Mouse (Mus musculus): ENCODE data around the gene Arl15. TPM values are rescaled to one million over a fixed set of nuclear protein-coding genes. Genes with fewer than 3 reads are reported as not detected.

Arl15 gene
- polyA plus RNA-seq, 1 experiment from 2014 or later = 7.9 TPM

DNA sequence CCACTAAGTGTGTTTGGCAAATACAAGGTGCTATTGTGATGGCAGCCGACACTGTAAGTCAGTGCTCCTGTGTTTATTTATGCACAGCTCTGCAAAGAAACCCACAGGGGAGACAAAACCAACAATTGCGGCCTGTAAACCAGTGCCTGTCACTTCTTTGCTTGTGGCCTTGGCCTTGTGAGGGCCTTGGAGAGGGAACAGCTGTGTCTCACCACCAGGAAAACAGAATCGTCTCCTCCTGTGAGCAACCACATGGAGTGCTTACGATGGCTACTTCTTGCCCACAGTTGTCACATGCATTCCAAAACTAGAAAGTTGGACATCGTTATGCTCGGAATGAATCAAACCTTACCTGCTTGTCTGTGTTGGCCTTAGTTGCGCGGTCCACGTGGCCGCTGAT, 52.1 kb downstream of the Arl15 start:
- no peak overlapping the region for H3K9ac ChIP-seq (ENCODE audit: low read length)
- H3K27ac ChIP-seq (ENCODE audit: low read length) = no peak overlapping the region
- H3K4me1 ChIP-seq (ENCODE audit: control insufficient read depth, insufficient read depth, low read length) = no peaks in the 10 kb centered on the region
- no peaks in the 10 kb centered on the region for H3K36me3 ChIP-seq (ENCODE audit: control insufficient read depth, insufficient read depth, low read length)
- no peaks in the 10 kb centered on the region for H3K27me3 ChIP-seq (ENCODE audit: control insufficient read depth, insufficient read depth, low read length)
- no peaks in the 10 kb centered on the region for H3K9me3 ChIP-seq (replicated peaks; ENCODE audit: control insufficient read depth, low read length)
- ATAC-seq (ENCODE audit: insufficient read depth, low FRiP score) = no peak
- H3K4me3 ChIP-seq (replicated peaks; ENCODE audit: low read length) = no peak overlapping the region
- H3K4me2 ChIP-seq (ENCODE audit: low read depth, low read length) = no peak overlapping the region
- 65% methylated on average over 10 of the region's 10 CpGs for WGBS

DNA sequence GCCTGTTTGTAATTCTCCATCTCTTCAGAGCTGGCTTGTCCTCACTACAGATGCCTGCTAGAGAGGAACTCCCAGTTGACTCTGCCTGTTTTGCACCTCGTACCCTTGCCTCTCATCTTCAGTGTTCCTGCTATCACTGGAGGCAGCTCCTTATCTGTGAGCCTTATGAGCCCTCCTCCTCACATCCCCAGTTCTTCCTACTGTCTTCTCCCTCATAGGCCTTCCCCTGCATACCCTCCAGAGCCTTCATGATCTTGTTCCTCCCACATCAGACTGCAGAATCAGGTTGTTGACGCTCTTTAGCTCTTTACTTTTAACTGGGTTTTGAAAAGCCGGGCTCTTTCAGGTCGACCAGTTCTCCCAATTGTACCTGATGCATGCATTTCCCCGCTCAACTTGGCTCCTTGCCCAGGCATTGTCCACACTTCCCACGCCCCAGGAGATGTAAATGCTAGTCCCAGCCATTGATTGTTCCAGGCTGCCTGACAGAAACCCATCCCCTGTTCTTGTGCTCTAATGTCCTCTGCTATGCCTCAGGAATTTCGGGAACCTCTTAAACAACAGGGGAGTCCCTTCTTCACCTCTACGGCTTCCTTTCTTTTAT, 56.2 kb downstream of the Arl15 start:
- H3K4me2 ChIP-seq (ENCODE audit: low read depth, low read length) = no peak overlapping the region
- no peak overlapping the region for H3K9ac ChIP-seq (ENCODE audit: low read length)
- no peak overlapping the region for H3K27ac ChIP-seq (ENCODE audit: low read length)
- no peaks in the 10 kb centered on the region for H3K36me3 ChIP-seq (ENCODE audit: control insufficient read depth, insufficient read depth, low read length)
- H3K9me3 ChIP-seq (replicated peaks; ENCODE audit: control insufficient read depth, low read length) = no peaks in the 10 kb centered on the region
- 74% methylated on average over 8 of the region's 8 CpGs for WGBS
- H3K27me3 ChIP-seq (ENCODE audit: control insufficient read depth, insufficient read depth, low read length) = no peaks in the 10 kb centered on the region
- no peak overlapping the region for H3K4me3 ChIP-seq (replicated peaks; ENCODE audit: low read length)
- H3K4me1 ChIP-seq (ENCODE audit: control insufficient read depth, insufficient read depth, low read length) = no peaks in the 10 kb centered on the region; the same call in 1 of the 2 replicates
- no peak for ATAC-seq (ENCODE audit: insufficient read depth, low FRiP score)

DNA sequence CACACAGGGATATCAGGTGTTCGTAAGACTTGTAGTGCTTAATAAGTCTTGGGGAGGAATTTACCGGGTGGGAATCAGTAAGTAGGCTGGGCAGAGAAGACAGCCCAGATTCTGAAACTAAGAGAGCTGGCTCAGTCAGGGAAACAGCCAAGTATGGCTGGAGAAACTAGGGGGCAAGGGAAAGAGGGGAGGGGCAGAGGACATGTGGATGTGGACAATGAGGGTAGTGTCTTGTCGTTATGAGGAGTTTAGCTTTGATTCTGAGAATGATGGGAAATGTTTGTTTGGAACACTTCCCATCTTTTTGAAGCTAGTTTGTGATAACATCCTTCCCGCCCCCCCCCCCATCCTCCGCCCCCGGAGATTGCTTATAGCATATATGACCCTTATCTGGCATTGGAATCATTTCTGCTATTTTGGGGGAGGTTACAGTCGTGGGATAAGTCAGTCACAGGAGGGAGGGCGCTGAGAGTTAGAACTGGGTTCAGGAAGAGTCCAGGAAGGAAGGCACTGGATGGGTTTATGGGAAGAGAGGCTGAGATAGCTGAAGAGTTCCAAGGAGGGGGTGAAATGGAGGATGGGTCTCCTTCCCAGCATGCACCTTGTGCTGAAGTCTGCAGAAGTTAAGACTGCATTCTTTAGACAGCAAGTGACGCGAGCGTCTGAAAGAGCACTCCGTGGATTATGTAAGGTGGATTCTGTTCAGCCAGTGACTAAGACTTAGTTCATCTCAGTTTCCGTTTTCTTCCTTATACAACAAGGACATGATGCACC, 57.5 kb downstream of the Arl15 start:
- H3K4me2 ChIP-seq (ENCODE audit: low read depth, low read length) = no peak overlapping the region
- no peak overlapping the region for H3K4me3 ChIP-seq (replicated peaks; ENCODE audit: low read length)
- H3K9me3 ChIP-seq (replicated peaks; ENCODE audit: control insufficient read depth, low read length) = no peaks in the 10 kb centered on the region
- no peak overlapping the region for H3K27ac ChIP-seq (ENCODE audit: low read length)
- WGBS = 78% methylated on average over 13 of the region's 13 CpGs
- no peak for ATAC-seq (ENCODE audit: insufficient read depth, low FRiP score)
- H3K4me1 ChIP-seq (ENCODE audit: control insufficient read depth, insufficient read depth, low read length) = no peaks in the 10 kb centered on the region; the same call in 1 of the 2 replicates
- no peak overlapping the region for H3K9ac ChIP-seq (ENCODE audit: low read length)
- no peaks in the 10 kb centered on the region for H3K36me3 ChIP-seq (ENCODE audit: control insufficient read depth, insufficient read depth, low read length)
- no peaks in the 10 kb centered on the region for H3K27me3 ChIP-seq (ENCODE audit: control insufficient read depth, insufficient read depth, low read length)

DNA sequence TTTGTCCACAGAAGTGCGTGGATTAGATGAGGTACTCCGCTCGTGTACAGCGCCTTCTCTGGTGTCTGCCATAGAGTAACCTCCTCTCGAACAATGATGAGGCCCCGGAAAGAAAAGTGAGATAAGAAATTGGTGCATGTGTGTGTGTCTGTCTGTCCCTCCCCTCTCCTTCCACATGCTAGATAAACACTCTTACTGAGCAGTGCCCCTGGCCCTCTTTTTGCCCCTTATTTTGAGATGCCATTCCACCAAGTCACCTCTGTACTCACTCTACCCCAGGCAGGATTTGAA, 58.0 kb downstream of the Arl15 start:
- 89% methylated on average over 6 of the region's 6 CpGs for WGBS
- H3K27me3 ChIP-seq (ENCODE audit: control insufficient read depth, insufficient read depth, low read length) = no peaks in the 10 kb centered on the region
- H3K36me3 ChIP-seq (ENCODE audit: control insufficient read depth, insufficient read depth, low read length) = no peaks in the 10 kb centered on the region
- H3K27ac ChIP-seq (ENCODE audit: low read length) = no peak overlapping the region
- H3K9ac ChIP-seq (ENCODE audit: low read length) = no peak overlapping the region
- H3K4me1 ChIP-seq (ENCODE audit: control insufficient read depth, insufficient read depth, low read length) = no peaks in the 10 kb centered on the region; the same call in 1 of the 2 replicates
- no peak overlapping the region for H3K4me3 ChIP-seq (replicated peaks; ENCODE audit: low read length)
- H3K4me2 ChIP-seq (ENCODE audit: low read depth, low read length) = no peak overlapping the region
- ATAC-seq (ENCODE audit: insufficient read depth, low FRiP score) = no peak
- H3K9me3 ChIP-seq (replicated peaks; ENCODE audit: control insufficient read depth, low read length) = no peaks in the 10 kb centered on the region

DNA sequence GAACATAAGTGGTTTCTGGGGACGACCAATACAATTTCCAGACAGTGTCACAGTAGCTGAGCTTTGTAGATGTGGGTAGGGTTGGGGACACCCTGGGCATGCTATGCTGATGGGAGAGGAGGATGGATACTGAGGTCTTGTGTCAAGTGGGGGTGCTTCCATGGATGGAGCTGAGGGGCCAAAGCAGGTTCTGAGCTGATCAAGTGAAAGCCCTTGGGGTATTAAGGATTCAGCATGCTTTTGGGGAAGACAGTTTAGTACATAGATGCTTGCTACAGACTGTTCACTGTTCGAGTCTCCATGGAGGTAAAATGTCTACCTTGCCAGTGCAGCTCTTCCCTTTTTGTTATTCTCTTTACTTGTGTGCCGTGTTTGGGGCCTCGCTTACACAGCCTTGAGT, 59.8 kb downstream of the Arl15 start:
- Histone ChIP-seq H3K4me1 (ENCODE audit: control insufficient read depth, insufficient read depth, low read length) (no peaks in the 10 kb centered on the region; the same call in 1 of the 2 replicates), H3K9ac (ENCODE audit: low read length) (no peak overlapping the region), H3K27me3 (ENCODE audit: control insufficient read depth, insufficient read depth, low read length) (no peaks in the 10 kb centered on the region), H3K36me3 (ENCODE audit: control insufficient read depth, insufficient read depth, low read length) (no peaks in the 10 kb centered on the region), H3K27ac (ENCODE audit: low read length) (no peak overlapping the region), H3K4me2 (ENCODE audit: low read depth, low read length) (no peak overlapping the region), H3K4me3 (replicated peaks; ENCODE audit: low read length) (no peak overlapping the region), H3K9me3 (replicated peaks; ENCODE audit: control insufficient read depth, low read length) (no peaks in the 10 kb centered on the region)
- ATAC-seq (ENCODE audit: insufficient read depth, low FRiP score) = no peak
- 88% methylated on average over 4 of the region's 4 CpGs for WGBS

DNA sequence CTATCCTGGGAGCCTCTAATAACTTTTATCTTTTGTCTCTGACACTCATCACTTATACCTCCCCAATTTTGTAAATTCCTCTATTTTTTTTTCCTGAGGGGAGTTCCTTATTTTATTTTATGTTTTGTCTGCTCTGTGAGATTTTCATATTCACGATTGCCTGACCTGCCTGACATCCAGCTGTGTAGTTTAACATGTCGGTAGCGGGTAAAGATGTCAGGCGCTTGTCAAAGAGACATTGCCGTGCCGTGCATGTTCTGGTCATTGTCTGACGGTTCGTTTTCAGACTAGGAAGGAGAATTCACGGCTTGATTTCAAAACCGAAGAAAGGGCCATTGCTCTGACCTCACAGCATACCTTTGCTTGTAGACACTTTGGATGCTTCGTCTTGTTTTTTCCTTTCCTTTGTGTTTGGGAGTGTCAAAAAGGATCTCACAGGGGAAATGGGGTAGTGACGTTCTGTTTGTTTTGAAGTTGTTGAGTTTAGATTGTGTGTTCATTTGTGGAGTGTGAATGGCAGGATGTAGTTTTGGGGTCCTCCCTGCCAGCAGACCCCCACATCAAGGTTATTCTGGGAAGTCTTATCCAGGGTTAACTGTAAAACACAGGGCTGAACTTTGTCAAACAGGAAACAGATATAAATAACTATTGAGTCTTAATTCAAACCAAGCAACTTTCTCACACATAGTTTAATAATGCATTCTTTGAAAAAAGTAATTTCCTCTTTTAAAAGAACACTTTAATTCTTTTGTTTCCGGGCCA, 60.4 kb downstream of the Arl15 start:
- Histone ChIP-seq H3K27me3 (ENCODE audit: control insufficient read depth, insufficient read depth, low read length) (no peaks in the 10 kb centered on the region), H3K36me3 (ENCODE audit: control insufficient read depth, insufficient read depth, low read length) (no peaks in the 10 kb centered on the region), H3K4me2 (ENCODE audit: low read depth, low read length) (no peak overlapping the region), H3K4me3 (replicated peaks; ENCODE audit: low read length) (no peak overlapping the region), H3K27ac (ENCODE audit: low read length) (no peak overlapping the region), H3K4me1 (ENCODE audit: control insufficient read depth, insufficient read depth, low read length) (no peaks in the 10 kb centered on the region; the same call in 1 of the 2 replicates), H3K9me3 (replicated peaks; ENCODE audit: control insufficient read depth, low read length) (no peaks in the 10 kb centered on the region), H3K9ac (ENCODE audit: low read length) (no peak overlapping the region)
- no peak for ATAC-seq (ENCODE audit: insufficient read depth, low FRiP score)
- 68% methylated on average over 13 of the region's 13 CpGs for WGBS

DNA sequence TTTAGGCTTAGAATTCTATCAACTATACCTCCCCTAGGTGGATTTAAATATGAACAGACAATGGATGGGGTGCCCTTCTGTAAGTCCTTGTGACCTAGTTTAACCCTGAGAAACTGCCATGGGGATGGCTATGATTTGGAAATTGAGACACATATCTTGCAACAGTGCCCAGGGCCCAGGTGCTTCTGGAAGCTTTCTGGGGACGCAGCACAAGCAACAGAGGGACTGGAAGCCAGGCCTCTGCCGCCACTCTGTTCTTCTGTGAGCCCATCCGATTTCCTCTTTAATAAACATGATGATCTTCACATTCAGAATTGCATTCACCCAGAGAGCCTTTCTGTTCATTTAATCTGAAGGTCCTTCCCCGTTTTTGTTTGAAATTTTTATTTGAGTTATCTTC, 62.6 kb downstream of the Arl15 start:
- WGBS = 66% methylated on average over 4 of the region's 4 CpGs

DNA sequence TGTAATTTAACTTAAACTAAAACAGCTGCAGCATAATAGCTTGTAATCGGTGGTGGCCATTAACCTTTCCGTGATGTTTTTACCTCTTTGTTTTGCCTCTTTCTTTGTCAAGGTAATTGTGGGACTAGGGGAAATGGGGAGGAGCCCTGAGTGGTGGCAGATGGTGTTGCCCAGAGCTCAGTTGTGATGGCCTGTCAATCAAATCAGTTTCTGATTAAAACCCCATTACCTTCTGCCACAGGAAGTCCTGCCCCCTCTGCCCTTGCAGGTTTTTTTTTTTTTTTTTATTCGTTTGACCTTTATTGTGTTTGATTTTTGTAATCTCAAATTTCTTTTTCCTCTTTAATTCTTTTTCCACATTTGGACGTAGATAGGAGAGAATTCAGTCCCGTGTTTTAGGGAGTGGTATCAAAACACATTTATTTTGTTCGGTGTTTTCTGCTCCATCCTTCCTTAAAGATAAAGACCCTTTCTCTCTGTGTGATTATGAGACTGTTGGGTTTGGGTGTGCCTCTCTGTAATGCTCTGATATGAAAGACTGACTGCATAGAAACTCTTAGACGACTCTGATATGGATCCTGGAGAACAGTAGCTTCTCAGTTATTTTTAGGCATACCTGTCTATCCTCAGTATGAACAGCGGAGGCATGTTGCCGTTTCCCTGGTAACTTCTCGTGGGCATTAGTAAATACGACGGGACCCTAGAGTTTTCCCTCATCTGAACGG, 64.5 kb downstream of the Arl15 start:
- WGBS = 61% methylated on average over 13 of the region's 13 CpGs
- Histone ChIP-seq H3K4me3 (replicated peaks; ENCODE audit: low read length) (no peak overlapping the region), H3K9ac (ENCODE audit: low read length) (no peak overlapping the region), H3K4me2 (ENCODE audit: low read depth, low read length) (no peak overlapping the region), H3K27ac (ENCODE audit: low read length) (no peak overlapping the region), H3K36me3 (ENCODE audit: control insufficient read depth, insufficient read depth, low read length) (no peaks in the 10 kb centered on the region), H3K27me3 (ENCODE audit: control insufficient read depth, insufficient read depth, low read length) (no peaks in the 10 kb centered on the region), H3K4me1 (ENCODE audit: control insufficient read depth, insufficient read depth, low read length) (no peaks in the 10 kb centered on the region; the same call in 1 of the 2 replicates), H3K9me3 (replicated peaks; ENCODE audit: control insufficient read depth, low read length) (no peaks in the 10 kb centered on the region)
- no peak for ATAC-seq (ENCODE audit: insufficient read depth, low FRiP score)

More for the DNA sequence above, 62.6 kb downstream of the Arl15 start:
- ATAC-seq (ENCODE audit: insufficient read depth, low FRiP score) = no peak
- Histone ChIP-seq H3K4me3 (replicated peaks; ENCODE audit: low read length) (no peak overlapping the region), H3K4me1 (ENCODE audit: control insufficient read depth, insufficient read depth, low read length) (no peaks in the 10 kb centered on the region; the same call in 1 of the 2 replicates), H3K27ac (ENCODE audit: low read length) (no peak overlapping the region), H3K36me3 (ENCODE audit: control insufficient read depth, insufficient read depth, low read length) (no peaks in the 10 kb centered on the region), H3K9me3 (replicated peaks; ENCODE audit: control insufficient read depth, low read length) (no peaks in the 10 kb centered on the region), H3K27me3 (ENCODE audit: control insufficient read depth, insufficient read depth, low read length) (no peaks in the 10 kb centered on the region), H3K4me2 (ENCODE audit: low read depth, low read length) (no peak overlapping the region), H3K9ac (ENCODE audit: low read length) (no peak overlapping the region)

All from stomach, embryonic 16.5 days (tissue).